Comparison of ENCODE assay signal across 8 mouse cellular contexts in the genomic region with DNA sequence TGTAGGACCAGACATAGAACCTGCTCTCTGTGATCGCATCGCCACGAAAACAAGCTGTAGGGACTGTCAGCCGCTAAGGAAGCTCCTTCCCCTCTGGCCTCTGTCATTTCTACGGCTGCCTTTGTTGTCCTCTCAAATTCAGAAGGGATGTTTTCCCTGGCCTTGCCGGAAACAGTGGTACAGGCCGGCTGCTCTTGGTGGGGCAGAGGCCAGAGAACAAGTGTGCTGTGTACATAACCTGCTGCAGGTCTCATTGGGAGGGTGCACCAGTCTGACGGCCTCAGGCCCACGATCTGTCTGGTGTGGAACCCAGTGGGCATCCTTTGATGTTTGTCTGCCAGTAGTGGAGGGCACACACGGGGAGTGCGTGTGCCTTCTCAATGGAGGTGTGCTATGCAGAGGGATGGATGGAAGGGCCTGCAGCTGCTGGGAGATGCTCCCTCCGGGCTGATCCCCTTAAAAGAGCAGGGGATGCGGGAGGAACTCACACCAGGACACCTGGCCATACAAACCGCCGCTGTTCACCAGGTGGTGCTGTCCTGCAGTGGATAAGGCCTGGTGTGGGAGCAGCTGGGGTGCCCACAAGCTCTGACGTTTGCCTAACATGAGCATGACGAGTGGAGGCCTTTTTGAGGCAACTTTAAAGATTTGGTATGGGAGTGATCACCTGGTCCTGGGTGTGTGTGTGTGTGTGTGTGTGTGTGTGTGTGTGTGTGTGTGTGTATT.
DNase-seq lines count a peak whose midpoint lies in the region; ATAC-seq and TF ChIP-seq lines count a peak whose summit lies in the region.

No protein-coding gene starts in this region.

- in situ Hi-C loops in ES-E14 (cut with MboI; ENCODE audit: low sequenced_read_pairs in 2 of 2, unreplicated experiment in 2 of 2) = no loop called here

- H3K4me1 ChIP-seq in heart, embryonic 16.5 days (ENCODE audit: control insufficient read depth, insufficient read depth, low read length) = peaks cover 45% of the 10 kb centered on the region
- H3K4me1 ChIP-seq in ES-E14 (ENCODE audit: control insufficient read depth in 2 of 2, insufficient read depth in 2 of 2, low read length in 2 of 2, poor library complexity in 1 of 2) = peaks cover 14 to 65% of the 10 kb centered on the region in 2 experiments
- peaks cover 11% of the 10 kb centered on the region; the same call in 1 of the 2 replicates for H3K4me1 ChIP-seq in hindbrain, postnatal 0 days (ENCODE audit: insufficient read depth, low read length)
- peaks cover 47% of the 10 kb centered on the region for H3K4me1 ChIP-seq in liver, embryonic 12.5 days

- no peak for DNase-seq in heart, postnatal 36 days
- DNase-seq in ES-E14 (ENCODE audit: low read depth, low spot score) = no peak
- DNase-seq in hindbrain, postnatal 0 days (ENCODE audit: low spot score) = no peak
- DNase-seq in cerebellum, adult 9-11 months = no peak
- DNase-seq in urinary bladder, postnatal 25 days (ENCODE audit: low spot score) = no peak
- DNase-seq in frontal cortex, postnatal 25 days (ENCODE audit: low spot score in 2 of 2) = no peak

- H3K27me3 ChIP-seq in heart, embryonic 16.5 days (ENCODE audit: control insufficient read depth, insufficient read depth, low read length) = no peaks in the 10 kb centered on the region
- no peaks in the 10 kb centered on the region for H3K27me3 ChIP-seq in hindbrain, postnatal 0 days (ENCODE audit: insufficient read depth, low read length)
- 0 out of 2 replicates have a peak, but pooled peaks cover 3% of the 10 kb centered on the region for H3K27me3 ChIP-seq in liver, embryonic 12.5 days (replicated peaks)

- TF ChIP-seq CTCF in hindbrain, postnatal 0 days (IDR thresholded peaks at IDR 0.05; ENCODE audit: low read depth) = peak; percentile 43

- no peaks in the 10 kb centered on the region for H3K9me3 ChIP-seq in heart, embryonic 16.5 days (replicated peaks; ENCODE audit: control insufficient read depth, low read length)
- H3K9me3 ChIP-seq in ES-E14 (ENCODE audit: control insufficient read depth, insufficient read depth, low read depth, low read length) = no peaks in the 10 kb centered on the region
- H3K9me3 ChIP-seq in hindbrain, postnatal 0 days (ENCODE audit: low read length) = no peaks in the 10 kb centered on the region
- no peaks in the 10 kb centered on the region for H3K9me3 ChIP-seq in liver, embryonic 12.5 days (replicated peaks)

- H3K36me3 ChIP-seq in heart, embryonic 16.5 days (ENCODE audit: control insufficient read depth, insufficient read depth) = no peaks in the 10 kb centered on the region
- no peaks in the 10 kb centered on the region; the same call in 1 of the 2 replicates for H3K36me3 ChIP-seq in ES-E14 (ENCODE audit: control insufficient read depth, insufficient read depth, low read length, poor library complexity, severe bottlenecking)
- no peaks in the 10 kb centered on the region for H3K36me3 ChIP-seq in hindbrain, postnatal 0 days (ENCODE audit: insufficient read depth, low read length)
- H3K36me3 ChIP-seq in liver, embryonic 12.5 days = no peaks in the 10 kb centered on the region

- H3K4me2 ChIP-seq in heart, embryonic 16.5 days (ENCODE audit: low read depth, low read length) = no peak overlapping the region
- no peak overlapping the region for H3K4me2 ChIP-seq in hindbrain, postnatal 0 days (ENCODE audit: low read depth, low read length)
- H3K4me2 ChIP-seq in liver, embryonic 12.5 days = no peak overlapping the region

- intact Hi-C loops in heart, postnatal 36 days (cut with DNase I) = no loop called here

- ATAC-seq in heart, embryonic 16.5 days (replicated peaks; ENCODE audit: extremely low read depth, insufficient read depth, low FRiP score) = no peak
- peak; percentile 28; the same call in 1 of the 2 replicates for ATAC-seq in hindbrain, postnatal 0 days
- peak; percentile 42; the same call in 1 of the 2 replicates for ATAC-seq in liver, embryonic 12.5 days

- 56% methylated on average over 17 of the region's 17 CpGs for WGBS in heart, embryonic 16.5 days
- WGBS in hindbrain, postnatal 0 days = 44% methylated on average over 17 of the region's 17 CpGs
- 62% methylated on average over 17 of the region's 17 CpGs for WGBS in liver, embryonic 12.5 days (ENCODE audit: insufficient replicate concordance)

- H3K4me3 ChIP-seq in heart, embryonic 16.5 days (ENCODE audit: low read length) = no peak overlapping the region
- H3K4me3 ChIP-seq in ES-E14 (ENCODE audit: insufficient read depth in 1 of 2, low read depth in 1 of 2, low read length in 2 of 2, poor library complexity in 1 of 2, severe bottlenecking in 1 of 2) = peak overlapping the region in 1 of 2 experiments; percentile 20; a peak in 1 of 4 replicates
- no peak overlapping the region for H3K4me3 ChIP-seq in hindbrain, postnatal 0 days (ENCODE audit: low read length)
- no peak overlapping the region for H3K4me3 ChIP-seq in liver, embryonic 12.5 days

- 0 out of 2 replicates have a peak overlapping the region, but pooled peaks have one; percentile 38 for H3K9ac ChIP-seq in heart, embryonic 16.5 days (ENCODE audit: low read length)
- H3K9ac ChIP-seq in ES-E14 (ENCODE audit: insufficient read depth, low read depth, low read length, poor library complexity, severe bottlenecking) = peak overlapping the region; percentile 26; the same call in 1 of the 2 replicates
- no peak overlapping the region for H3K9ac ChIP-seq in hindbrain, postnatal 0 days (replicated peaks; ENCODE audit: low read length)
- H3K9ac ChIP-seq in liver, embryonic 12.5 days = no peak overlapping the region

- H3K27ac ChIP-seq in heart, embryonic 16.5 days (ENCODE audit: low read length) = peak overlapping the region; percentile 33
- H3K27ac ChIP-seq in ES-E14 (ENCODE audit: insufficient read depth, low read depth, low read length, poor library complexity, severe bottlenecking) = peak overlapping the region; percentile 31; the same call in 1 of the 2 replicates
- H3K27ac ChIP-seq in hindbrain, postnatal 0 days = no peak overlapping the region
- 0 out of 2 replicates have a peak overlapping the region, but pooled peaks have one; percentile 24 for H3K27ac ChIP-seq in liver, embryonic 12.5 days

TF ChIP-seq in ES-E14, 5 proteins besides CTCF, POLR2A, EP300 and RAD21:
- no peak for TF ChIP-seq HCFC1 (IDR thresholded peaks at IDR 0.05; ENCODE audit: borderline replicate concordance, insufficient read depth, low read length)
- TF ChIP-seq MAFK (IDR thresholded peaks at IDR 0.05; ENCODE audit: insufficient read depth, low read depth, low read length) = no peak
- TF ChIP-seq CHD2 (IDR thresholded peaks at IDR 0.05; ENCODE audit: low read depth, low read length) = no peak
- no peak for TF ChIP-seq ZNF384 (IDR thresholded peaks at IDR 0.05; ENCODE audit: low read depth, low read length)
- no peak for TF ChIP-seq ZC3H11A (IDR thresholded peaks at IDR 0.05; ENCODE audit: borderline replicate concordance, low read depth, low read length)
TF ChIP-seq in ES-E14: peak in this region for 0.

Comparison
In these comparisons a context has a peak if more than half of its experiments do, and no peak if none do; other contexts are left out.
1. H3K9ac ChIP-seq: peak in heart, embryonic 16.5 days (single experiment) and ES-E14 (single experiment); none in hindbrain, postnatal 0 days (single experiment) and liver, embryonic 12.5 days (single experiment).